Mouse (Mus musculus) neutrophil, adult 5-6 weeks (primary cell): ENCODE results near the gene Tm9sf4. TPM values are rescaled to one million over a fixed set of nuclear protein-coding genes. Genes with fewer than 3 reads are reported as not detected.

Experiments used
- ATAC-seq: fragments of 151-379, 151-347 bp; 2 replicates; pipeline ENCODE4 v1.8.0; 2017; ENCODE audit warnings: mild to moderate bottlenecking, moderate TSS enrichment; ENCODE audit not compliant: insufficient number of reproducible peaks, poor library complexity, low FRiP score, severe bottlenecking; ENCODE audit errors: extremely low read depth
- total RNA-seq: library from RNA; stranded (forward); fragments of 200-1000 nt; gene quantifications from 2 replicates; pipeline ENCODE4 v1.2.3, GENCODE M21; 2017

The Tm9sf4 gene
- total RNA-seq, 1 experiment from 2014 or later: 59.6 TPM

DNA sequence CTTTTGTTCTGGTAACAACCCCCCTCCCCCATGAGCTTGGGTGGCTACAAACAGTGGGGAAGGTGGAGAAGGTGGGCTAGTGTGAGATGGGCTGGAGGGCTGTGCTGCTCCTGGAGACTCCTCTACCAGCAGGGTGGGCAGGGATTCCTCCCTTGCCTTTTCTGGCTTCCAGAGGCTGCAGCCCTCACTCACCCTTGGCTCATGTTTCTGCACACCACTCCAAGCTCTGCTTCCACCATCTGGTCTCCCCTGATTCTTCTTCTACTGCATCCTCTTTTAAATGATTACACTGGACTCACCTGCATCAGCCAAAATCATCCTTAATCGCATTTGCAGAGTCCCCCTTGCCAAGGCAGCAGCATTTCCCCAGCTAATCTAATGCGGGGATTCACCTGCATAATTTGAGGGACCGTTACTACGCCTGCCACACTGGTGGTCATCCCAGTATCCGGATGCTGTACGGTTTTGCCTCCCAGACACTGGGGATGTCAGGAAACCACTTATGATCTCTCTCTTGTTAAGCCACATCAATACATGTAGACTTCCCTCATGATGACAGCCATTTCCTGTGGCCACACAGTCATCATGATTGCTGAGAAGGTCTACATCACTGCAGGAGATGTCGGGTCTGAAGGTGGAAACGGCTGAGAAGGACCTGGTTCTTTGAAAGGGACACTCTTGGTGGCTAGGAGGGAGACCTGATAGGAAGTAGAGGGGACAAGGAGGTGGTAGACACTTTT, 9.0 kb upstream of the Tm9sf4 start:
- ATAC-seq: no peak

DNA sequence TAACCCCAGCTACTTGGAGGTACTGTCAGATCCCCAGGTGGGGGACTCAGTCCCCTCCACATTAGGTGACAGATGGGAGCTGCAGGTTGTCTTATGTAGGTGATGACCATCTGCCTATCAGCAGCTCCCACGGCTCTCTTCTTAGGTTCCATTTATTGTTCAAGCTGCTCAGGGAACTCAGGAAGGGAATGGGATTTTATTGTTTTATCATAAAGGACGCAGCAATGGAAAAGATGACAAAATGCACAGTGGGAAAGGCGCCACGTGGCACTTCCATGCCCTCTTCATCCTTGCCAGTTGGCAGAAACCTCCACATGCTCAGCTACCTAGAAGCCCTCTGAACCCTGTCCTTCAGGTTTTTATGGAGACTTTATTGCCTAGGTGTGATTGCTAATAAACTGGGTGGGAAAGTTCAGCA, 8.1 kb upstream of the Tm9sf4 start:
- ATAC-seq: no peak

DNA sequence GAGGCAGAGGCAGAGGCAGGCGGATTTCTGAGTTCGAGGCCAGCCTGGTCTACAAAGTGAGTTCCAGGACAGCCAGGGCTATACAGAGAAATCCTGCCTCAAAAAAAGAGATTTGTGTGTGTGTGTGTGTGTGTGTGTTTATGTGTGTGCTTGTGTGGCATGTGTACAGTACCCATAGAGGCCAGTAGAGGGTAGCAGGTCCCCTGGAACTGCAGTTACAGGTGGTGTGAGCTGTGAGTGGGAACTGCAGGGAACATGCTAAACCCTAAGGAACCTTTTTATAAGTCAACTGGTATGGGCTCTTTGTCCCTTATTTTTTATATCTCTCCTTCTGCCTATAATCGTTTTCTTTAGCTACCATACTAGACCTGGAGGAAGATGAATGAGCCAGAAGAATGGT, 3.8 kb upstream of the Tm9sf4 start:
- ATAC-seq: no peak

DNA sequence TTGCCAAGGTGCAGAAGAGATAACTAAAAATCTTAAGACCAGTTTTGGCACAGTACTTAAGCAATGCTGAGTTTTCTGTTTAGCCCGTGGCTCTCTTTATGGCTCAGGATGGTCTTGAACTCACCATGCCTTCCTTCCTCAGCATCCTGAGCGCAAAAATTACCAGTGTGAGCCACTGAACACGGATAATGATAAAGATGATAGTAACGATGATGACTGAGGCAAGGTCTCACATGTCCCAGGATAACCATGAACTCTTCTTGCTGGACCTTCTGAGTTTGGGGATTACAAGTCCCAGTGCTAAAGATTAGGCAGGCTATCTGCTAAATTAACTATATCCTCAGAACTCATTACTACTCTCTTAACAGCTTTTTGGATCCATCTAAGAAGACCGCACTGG, 970 bp upstream of the Tm9sf4 start:
- no peak for ATAC-seq

DNA sequence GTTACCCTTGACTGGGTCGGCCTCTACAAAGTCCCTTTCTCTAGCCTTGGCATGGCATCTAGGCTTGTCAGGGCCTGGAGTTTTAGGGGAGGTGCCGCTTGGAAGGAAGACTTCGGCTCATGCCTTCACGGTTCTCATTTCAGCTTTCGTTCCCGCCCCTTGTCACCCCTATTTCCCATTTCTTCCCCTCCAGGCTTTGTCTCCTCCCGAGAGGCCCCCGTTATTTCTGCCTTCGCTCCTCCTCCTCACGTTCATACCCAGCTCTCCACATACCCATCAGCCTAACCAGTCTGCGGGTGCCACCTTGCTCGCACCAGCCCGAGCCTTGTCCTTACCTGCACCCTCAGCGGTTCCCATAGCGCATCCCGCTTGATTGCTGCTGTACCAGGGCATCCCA, 579 bp downstream of the Tm9sf4 start:
- no peak for ATAC-seq

DNA sequence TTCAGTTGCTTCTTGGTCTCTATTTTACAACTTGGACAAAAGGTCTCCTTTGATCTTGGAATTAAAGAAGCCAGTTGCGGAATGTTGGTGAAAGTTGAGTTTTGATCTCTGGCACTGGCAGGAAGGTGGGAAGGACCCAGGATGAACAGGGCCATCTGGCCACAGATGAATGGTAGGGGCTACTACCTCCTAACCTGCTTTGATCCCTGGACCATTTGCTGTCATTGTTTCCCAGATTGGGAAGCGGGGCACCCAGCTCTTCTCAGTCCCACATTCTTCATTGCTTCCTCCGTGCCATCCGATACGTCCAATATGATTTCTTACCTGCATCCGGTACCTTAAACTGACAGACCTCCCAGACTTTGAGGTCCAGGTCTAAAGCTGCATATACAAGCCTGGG, 6.0 kb downstream of the Tm9sf4 start:
- ATAC-seq: no peak

DNA sequence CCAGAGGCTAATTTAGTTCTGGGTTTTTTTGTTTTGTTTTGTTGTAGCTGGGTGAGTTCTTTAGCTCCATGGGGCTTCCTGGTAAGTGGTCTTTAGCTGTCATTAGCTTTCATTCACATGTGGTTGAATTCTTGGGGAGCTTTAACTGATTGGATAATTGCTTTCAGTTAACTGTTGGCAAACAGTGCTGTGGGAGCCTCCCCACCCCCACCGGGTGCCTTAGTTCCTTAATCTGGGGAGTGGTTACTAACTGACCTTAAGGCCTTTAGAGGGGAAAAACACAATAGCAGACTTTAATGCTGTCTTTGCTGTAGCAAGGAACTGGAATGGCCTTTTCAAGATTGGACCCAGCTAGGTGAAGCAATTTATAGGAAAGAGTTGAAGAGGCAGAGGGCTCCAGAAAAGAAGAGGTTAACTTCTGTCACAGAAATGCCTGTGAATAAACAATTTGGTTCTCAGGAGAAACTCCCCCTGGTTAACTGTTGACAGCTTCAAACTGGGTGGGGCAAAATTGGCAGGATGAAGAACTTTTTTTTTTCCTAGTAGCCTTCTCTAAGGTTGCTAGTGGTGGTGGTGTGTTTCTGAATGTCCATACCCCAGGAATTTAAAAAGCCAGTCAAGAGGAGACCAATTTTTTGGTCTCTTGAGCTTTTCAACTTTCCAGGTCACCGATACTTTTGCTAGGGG, 7.2 kb downstream of the Tm9sf4 start:
- ATAC-seq: no peak; the same call in 1 of the 2 replicates

DNA sequence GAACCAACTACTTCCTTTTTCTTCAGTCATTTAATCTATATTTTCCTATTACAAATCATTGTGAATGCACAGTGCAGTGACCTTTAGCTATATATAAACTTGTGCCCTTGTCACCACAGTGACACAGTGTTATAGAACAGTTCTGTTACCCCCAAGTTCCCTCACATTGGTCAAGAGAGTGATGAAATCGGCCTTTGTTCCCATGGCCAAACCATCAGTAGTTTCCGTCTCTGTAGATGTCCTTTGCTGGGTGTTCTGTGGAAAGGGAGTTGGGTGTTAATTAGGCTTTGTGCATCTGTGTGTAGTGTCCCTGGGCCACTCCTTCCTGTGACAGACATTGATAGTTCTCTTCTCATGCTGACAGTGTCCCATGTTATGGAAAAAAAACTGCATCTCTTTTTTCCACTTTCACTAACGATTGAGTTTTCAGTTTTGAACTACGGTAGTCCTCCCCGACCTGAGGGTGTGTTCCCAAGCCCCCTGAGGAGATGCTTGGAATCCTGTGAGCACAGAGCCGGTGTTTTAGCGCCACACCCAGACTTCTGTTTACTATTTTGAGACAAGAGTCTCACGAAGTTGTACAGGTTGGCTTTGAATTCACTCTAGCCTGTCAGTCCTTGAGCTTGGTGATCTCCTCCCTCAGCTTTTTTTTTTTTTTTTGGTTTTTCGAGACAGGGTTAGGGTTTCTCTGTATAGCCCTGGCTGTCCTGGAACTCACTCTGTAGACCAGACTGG, 9.6 kb downstream of the Tm9sf4 start:
- peak; percentile 91 for ATAC-seq

DNA sequence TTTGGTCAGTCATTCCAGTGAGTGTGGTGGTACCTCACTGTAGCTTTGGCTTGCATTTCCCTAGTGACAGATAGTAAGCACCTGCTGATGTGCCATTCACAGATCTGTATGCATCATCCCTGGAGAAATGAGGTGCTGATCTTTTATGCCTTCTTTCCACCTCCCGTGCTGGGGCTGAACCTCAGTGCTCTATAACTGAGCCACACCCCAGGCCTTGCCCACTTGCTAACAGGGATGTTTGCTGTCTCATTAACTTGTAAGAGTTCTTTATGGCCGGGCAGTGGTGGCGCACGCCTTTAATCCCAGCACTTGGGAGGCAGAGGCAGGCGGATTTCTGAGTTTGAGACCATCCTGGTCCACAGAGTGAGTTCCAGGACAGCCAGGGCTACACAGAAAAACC, 10.9 kb downstream of the Tm9sf4 start:
- ATAC-seq: no peak

DNA sequence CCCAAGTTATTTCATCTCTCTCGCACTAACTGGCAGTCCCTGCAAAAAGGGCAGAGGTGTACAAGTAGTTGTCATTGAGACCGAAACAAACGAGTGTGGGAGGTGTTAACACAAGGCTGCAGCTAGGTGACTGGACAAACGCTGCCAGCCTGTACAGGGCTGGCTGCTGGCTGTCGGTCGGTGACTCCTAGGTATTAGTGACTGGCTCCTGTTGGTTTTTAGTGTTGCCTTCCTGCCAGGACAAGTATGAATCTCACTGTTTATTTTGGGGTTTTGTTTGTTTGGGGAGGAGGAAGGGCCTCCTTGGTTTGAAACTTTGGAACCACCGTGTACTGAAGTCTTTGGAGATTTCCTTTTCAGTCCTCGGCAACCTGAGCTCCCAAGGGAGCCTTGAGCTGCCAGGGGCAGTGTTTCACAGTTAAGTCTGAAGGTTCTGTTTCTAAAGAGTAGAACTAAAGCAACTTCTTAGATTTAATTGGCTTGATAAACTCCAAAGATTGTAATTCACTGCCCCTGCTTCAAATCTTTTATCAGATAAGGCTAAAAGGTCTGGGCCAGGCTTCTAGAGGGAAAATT, 15.0 kb downstream of the Tm9sf4 start:
- ATAC-seq: no peak

DNA sequence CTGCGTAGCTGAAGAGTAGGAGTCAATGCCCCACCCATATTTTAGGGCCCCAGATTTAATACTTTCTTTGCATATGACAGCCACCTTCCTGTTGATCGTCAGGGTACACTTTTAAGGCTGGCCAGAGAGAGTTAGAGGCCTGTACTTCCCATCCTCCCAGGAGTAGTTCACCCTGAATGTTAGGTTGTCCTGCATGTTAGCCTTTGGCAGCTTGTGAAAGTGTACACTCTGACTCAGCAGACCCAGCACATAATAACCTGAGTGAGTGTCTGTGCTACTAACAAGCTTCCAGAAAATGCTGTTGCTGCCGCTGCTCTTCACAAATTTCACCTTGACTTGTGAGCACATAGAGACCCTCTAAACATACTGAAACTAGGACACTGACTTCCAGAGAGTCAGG, 16.1 kb downstream of the Tm9sf4 start:
- ATAC-seq: no peak

DNA sequence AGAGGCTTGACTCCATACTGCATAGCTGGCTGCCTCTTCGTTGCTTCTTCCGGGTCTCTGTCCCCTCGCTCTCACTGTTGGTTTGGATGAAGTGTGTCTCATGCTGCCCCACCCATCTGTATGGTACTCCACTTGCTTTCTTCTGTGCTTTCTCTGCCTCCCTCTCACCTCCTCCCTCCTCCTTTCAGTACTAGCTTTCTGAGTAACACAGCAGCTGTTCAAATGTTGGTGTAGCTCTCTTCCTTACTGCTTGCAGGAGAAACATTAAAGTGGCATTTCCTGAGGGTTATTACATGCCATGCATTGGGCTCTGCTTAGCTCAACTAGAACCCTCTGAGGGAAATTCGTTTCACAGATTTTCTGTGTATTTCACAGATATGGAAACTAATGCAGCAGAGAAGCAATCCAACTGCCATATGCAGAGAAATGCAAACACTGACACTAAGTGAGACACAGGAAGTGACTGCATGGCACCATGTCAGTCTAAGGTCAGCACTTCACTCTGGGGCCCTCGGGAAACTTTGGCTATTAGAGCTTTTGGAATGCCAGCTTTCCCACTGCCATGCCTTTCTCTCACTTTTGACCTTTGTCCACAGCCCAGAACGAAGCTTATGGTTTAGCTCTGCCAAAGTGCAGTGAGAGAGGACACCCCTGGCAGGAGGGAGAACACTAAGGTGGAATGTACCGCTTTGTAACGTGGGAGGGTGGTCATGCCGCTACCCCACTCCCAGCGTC, 18.2 kb downstream of the Tm9sf4 start:
- no peak for ATAC-seq

DNA sequence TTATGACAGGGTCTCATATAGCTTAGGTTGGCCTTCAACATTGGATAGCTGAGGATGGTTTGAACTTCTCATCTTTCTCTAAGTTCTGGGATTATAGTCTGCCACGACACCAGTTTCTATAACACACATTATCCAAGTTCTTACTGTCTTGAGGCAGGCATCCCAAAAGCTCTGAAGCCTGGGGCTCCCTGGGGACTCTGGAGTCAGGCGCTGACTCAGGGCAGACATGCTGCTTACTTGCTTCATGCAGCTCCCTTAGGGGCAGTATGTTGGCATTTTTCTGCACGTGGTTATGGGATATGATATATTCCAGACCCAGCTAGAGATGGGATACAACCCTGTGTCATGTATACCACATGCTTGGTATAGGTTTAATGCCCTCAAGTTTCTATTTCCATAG, 18.9 kb downstream of the Tm9sf4 start:
- ATAC-seq: no peak

DNA sequence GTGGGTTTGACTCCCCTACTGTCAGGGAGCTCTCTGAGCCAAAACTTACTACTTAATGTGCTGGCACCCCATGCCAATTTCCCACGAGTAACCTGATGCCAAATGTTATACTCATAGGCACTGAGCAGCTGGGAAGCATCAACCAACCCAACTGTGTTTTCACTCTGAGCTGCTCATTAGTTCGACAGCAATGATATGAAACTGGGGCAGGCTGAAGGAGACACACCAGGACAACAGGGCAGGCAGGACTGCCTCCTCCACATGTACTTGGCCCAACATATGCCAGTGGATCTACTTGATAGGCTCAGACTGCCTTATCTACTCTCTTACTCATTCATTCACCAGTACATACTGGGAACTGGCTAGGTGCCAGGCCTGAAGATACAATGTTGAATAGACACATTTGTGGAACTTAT, 25.1 kb downstream of the Tm9sf4 start:
- ATAC-seq: no peak

DNA sequence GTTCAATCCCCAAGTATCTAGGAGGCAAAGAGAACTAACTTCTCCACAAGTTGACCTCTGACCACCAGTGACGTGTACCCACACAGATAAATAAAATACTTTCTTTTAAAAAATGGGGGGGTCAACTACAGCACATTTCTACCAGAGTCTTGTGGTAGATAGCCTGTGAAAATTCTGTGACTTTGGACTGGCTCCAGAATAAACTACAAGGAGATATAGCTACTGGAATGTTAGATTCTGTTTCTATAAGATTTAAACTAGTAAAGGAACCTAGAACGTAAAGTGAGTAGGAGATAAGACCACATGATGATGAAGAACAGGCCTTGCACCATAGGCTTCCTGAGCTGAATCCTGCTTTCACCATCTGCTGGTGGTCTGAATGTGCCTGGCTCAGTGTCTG, 26.7 kb downstream of the Tm9sf4 start:
- ATAC-seq: no peak

DNA sequence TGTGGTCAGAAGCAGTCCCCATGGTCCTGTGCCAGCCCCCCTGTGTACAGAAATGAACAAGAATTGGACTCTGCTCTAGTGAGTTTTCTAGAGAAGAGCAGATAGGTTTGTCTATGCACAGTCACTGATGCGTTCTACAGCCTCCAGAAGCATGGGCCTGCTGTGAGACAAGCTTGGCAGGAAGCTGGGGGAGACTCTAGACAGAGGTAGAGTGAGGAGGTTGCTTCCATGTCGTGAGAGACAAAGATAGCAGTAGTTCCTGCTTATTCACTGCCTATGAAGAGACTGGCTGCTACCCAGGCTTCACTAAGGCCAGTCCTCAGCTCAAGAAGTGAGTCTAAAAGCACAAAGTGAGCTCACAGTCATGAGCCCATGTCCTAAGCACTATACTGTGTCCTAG, 30.1 kb downstream of the Tm9sf4 start:
- no peak for ATAC-seq

DNA sequence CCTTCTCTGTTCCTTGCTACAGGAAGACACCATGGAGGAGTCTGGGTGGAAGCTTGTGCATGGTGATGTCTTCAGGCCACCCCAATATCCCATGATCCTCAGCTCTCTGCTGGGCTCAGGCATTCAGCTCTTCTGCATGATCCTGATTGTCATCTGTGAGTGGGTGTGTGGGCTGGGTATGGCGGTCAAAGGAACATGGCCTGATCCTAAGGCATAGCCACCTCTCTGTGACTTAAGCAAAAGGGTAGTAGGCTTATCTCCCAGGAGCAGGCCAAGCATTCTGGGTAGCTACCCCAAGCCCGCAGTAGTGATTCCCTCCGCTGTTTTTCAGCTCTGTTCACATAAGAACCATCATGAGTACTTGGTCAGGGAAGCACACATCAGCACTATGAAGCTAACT, 33.2 kb downstream of the Tm9sf4 start:
- no peak for ATAC-seq

DNA sequence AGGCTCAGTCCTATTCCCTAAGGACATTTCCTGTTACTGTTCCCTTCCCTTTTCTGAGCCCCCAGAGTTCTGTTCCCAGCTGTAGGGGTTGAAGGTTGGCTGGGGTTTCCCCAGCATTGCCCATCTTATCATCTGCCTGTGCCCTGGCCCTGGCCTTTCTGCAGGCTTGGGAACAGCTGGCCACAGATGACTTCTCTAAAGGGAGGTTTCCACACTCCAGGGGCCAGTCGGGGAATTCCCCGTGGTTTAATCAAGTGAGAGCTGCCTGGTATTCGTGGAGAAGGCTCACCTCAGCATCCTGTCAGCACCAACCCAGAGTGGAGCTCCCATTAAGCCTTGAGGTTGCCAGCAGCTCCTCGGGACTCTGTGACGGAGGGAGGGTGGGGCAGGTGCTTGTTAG, 37.4 kb downstream of the Tm9sf4 start:
- no peak for ATAC-seq

DNA sequence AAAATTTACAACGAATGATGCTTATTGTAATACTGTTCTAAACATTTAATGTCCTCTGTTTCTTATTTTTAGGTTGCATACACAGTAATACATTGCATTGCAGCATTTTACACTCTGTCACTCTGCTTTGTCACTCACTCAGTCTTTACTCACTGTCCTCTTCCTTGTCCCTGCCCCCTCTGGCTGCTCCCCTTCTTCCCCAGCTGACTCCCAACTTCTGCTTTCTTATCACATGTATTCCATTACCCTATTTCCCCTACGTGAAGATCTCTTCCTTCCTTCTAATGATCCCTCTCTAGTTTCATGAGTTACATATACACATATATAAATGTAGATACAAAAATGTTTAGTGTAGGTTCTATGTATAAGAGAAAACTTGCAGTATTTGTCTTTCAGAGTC, 38.0 kb downstream of the Tm9sf4 start:
- ATAC-seq: 0 out of 2 replicates have a peak, but pooled peaks have one; percentile 13
